Mouse (Mus musculus): ENCODE measurements at regions not wholly inside any gene's neighbourhood (a gene's known extent, or its start where the extent isn't known, plus 50 kb on each side); places are given as distances from the start of the nearest gene placed in this dataset.

GRCm38 (mm10) chr11:19455391-19456290, 436.9 kb upstream of the Meis1 start:
- intact Hi-C loops (cut with DNase I): loop anchor here (2.0 kb wide), 1 partner anchor 29 kb away; no protein-coding TSS in a partner anchor
- DNase-seq: peak in 1 of 2 experiments; percentile 3

GRCm38 (mm10) chr11:19456577-19456976, 437.8 kb upstream of the Meis1 start:
- no peak for DNase-seq
- intact Hi-C loops (cut with DNase I): no loop called here

- intact Hi-C loops (cut with DNase I): no loop called here
Observed at GRCm38 (mm10) chr11:19463730-19464358, 445.1 kb upstream of the Meis1 start.

DNA sequence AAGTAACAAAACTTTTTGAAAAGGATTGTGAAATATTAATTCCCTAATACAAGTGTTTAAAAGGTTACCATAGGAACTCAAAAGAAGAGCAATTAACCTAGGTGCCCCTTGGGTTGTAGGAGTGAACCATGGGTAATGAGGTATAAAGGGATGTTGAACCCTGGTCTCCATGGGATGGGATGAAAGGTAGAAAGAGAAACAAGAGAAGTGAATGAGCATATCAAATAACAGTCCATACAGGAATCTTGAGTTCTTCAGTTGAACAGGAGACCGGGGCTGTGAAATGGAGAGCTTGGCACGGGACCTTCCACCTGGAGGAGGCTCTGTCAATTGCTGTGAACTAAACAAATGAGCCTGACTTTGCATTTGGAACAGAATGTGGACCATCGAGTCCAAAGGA, 449.6 kb upstream of the Meis1 start:
- intact Hi-C loops (cut with DNase I): no loop called here
- DNase-seq: no peak

More at GRCm38 (mm10) chr11:19463730-19464358, 445.1 kb upstream of the Meis1 start:
- no peak for DNase-seq

- no peak for DNase-seq
- intact Hi-C loops (cut with DNase I): no loop called here
Observed at GRCm38 (mm10) chr11:19468803-19469202, 450.0 kb upstream of the Meis1 start.

DNA sequence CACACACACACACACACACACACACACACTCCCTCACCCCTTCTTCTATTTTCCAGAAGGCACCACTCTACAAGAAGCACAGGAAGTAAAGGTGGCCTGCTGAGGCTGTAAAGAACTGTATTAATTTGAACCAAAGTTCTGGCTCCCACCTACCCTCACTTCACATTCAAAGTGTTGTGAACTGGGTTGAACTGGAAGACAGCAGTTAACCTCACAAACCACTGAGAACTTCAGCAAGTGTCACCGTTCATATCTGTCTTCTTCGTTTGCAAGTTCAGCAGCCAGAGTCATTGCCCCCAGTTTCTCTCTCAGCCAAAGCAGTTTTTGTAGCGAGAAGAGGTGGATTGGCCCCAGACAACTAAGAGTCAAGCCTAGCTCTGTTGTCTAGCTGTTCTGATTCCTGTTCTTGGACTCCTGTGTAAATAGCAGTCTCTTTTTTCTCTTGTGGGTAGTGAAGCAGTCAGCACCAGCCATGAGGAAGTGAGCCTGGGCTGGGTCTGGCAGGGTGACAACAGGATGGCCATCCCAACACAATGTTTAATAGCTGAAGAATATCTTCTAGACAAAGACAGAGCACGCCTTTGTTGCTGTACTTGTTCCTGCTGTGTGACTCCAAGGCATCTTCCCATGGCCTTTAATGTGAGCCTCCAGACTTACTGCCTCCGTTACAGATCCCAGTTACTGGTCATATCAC, 452.0 kb upstream of the Meis1 start:
- no peak for DNase-seq
- intact Hi-C loops (cut with DNase I): no loop called here

GRCm38 (mm10) chr11:19475068-19475786, 448.9 kb upstream of the Spred2 start:
- intact Hi-C loops (cut with DNase I): no loop called here
- no peak for DNase-seq

- DNase-seq: no peak
- intact Hi-C loops (cut with DNase I): no loop called here
Observed at GRCm38 (mm10) chr11:19493089-19493756, 431.0 kb upstream of the Spred2 start.

- DNase-seq: no peak
- intact Hi-C loops (cut with DNase I): no loop called here
Observed at GRCm38 (mm10) chr11:19521721-19522120, 402.5 kb upstream of the Spred2 start.

DNA sequence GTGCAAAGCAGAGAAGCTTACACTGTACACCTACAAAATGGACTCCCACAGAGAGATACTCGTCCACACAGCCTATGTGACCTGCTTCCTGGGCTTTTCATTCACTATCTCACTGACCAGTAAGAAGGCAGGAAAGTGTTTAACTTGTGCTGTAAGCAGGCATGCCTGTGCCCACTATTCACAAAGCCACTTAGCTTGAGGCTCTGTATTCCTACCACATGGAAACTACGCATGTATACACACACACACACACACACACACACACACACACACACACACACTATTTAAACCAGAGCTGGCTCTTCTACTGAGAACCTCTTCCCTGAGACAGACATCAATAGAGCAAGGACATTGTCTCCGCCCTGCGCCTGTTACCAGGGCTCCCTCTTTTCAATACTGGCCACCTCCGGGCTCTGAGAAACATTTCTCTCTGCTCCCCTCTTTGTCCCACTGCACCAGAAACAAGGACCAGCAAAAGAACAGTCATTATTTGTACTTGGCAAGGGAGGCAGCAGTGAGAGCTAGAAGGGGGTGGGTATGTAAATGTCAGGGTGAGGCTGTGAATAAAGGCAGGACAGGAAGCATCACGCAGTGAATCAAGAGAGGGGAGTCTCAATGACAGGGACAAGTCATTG, 400.2 kb upstream of the Spred2 start:
- DNase-seq: no peak
- intact Hi-C loops (cut with DNase I): no loop called here

DNA sequence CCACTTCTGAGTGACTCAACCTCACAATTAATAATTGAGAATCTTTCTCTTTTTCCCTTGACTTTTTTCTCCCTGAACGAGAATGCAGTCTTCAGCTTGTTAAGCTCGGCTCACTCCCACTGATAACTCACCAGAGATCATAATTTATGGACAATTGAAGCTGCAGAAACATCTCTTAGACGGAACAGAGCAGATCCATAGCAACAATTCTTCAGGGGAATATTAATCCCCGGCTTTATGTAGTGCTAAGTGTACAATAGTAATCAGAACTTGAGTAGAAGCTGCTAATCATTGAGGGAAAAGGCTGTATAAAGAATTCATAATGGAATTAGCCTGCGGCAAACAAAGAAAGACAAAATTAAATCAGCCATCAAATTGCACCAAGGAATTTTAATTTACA, 395.0 kb upstream of the Spred2 start:
- no peak for DNase-seq
- intact Hi-C loops (cut with DNase I): no loop called here

DNA sequence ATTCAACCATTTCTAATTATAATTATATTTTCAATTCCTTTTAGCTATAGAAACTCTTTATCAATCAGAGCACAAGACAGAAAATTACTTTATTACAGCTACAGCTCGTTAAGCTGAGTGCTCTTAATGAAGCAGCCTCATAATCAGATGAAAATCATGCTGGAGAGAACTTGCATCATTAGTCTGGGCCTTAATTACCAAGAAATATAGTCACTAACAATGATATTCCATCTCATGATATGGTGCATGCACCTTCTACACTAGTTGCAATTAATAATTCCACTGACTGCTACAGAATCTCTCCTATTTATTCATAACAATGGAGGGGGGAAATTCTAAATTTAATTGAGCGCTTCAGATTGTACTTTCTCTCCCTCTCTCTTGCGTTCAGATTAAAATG, 393.5 kb upstream of the Spred2 start:
- DNase-seq: no peak

DNA sequence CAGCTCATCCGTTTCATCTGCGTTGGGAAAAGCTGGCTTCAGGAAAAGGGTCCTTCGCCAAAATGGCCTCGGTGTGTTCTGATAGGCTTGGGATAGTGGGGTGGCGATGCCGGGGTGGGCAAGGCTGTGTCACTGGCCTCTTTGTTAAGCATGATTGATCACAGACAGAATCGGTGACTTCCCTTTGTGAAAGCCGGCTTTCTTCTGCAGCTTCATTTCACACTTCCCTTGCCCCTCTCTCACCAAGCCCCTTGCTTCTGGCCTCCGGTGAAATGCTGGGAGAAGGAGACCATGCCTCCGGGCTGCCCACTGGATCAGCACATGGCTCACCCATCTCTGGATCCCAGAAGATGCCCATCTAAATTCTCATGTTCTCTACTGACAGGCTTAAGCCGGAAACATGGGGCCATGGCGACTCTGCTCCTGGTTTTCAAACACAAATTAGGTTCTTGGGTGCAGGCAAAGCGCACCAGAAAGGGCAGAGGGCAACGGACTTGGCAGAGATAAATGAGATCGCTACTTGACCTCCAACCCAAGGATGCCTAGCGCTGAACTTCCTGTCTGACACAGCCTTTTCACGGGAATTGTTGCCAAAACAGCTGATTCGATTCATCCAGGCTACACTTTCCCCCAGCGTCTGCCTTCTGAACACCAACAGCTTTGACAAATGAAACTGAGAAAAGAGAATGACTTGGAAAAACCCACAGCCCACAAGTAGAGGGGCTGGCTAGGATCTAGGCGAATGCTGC, 392.7 kb upstream of the Spred2 start:
- no peak for DNase-seq
- intact Hi-C loops (cut with DNase I): loop anchor here (5.0 kb wide), 1 partner anchor 231 kb away; no protein-coding TSS in a partner anchor

More for the DNA sequence above, 393.5 kb upstream of the Spred2 start:
- intact Hi-C loops (cut with DNase I): loop anchor here (5.0 kb wide), 1 partner anchor 232 kb away; no protein-coding TSS in a partner anchor

DNA sequence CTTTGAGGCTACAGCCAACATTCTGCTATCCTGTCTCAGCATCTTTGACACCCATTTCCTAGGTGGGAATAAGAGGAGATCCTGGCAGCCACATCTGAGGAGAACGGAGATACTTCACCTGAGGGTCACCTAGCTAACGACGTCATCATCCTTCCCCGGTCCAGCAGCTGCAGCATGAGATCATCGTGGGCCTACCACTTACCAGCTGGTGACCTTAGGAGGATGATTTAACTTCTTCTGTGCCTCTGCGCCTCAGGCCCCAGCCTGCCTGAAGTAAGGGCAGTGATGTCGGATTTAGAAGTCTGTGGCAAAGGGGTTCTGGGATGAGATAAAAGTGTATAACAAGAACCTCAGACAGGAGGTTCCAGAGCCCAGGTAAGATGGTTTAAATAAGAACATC, 391.3 kb upstream of the Spred2 start:
- intact Hi-C loops (cut with DNase I): loop anchor here (5.0 kb wide), 1 partner anchor 229 kb away; no protein-coding TSS in a partner anchor
- DNase-seq: no peak

DNA sequence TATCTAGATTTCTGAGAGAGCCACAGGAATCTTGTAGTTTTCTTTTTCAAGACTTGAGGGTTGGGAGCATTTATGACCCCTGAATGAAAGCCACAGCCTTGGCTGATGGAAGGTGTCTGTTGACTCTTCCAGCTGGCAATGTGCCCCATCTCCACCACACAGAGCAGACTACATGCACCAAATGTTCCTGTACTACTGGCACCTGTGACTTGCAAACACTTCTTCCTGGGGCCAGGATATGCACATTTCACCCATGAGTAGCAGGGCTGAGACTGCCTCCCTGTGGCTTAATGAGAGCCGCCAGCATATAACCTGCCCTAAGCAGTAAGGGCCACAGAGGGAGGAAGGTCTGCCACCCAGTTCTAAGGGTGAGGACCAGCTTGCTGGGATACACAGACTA, 390.5 kb upstream of the Spred2 start:
- DNase-seq: peak in 1 of 2 experiments; percentile 18
- intact Hi-C loops (cut with DNase I): loop anchor here (5.0 kb wide), 1 partner anchor 229 kb away; no protein-coding TSS in a partner anchor

GRCm38 (mm10) chr11:19535215-19535614, 389.0 kb upstream of the Spred2 start:
- DNase-seq: no peak
- intact Hi-C loops (cut with DNase I): no loop called here

DNA sequence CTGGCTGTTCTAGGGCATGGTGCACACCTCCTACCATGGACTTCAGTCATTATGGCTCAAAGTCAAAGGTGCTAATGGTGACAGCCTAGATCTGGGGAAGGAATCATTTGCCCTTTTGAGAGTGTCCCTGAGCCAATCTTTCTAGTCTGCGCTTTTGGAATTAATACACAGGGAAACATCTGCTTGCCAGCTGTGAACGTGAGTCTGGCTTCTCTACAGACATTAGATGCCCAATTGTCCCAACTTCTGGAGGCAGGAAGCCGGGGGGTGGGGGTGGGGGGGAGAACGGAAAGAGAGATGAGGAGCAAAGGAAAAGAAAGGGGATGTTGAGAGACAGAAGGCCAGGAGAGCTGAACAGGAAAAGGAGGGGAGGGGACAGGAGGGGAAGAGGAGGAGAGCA, 377.9 kb upstream of the Spred2 start:
- intact Hi-C loops (cut with DNase I): no loop called here
- DNase-seq: no peak

DNA sequence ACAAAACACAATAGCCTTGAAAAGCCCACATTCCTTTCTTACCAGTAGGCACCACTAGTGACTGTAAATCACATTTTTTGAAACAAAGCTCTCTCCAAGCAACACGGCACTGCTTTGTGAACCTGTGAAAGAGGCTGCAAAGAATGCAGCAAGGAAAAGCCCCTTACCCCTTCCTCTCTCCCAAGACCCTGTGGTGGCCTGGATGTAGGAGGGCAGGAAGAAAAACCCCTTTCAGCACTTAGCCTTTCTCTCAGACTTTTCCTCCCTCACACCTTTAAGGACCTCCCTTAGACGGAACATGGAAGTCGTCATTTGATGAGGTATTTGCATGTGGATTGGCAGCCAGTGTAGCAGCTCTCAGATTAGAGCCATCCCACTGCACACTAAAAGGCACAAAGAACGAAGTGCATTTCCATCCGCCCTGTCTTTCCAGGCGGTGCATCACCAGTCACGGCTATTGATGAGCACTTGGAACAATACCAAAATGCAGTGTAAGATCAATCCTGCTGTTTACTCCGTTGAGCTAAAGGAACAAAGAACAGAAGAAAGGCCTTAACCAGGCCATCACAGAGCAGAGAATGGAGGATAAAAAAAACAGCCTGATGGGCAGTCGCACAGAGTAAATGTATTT, 369.7 kb upstream of the Spred2 start:
- no peak for DNase-seq
- intact Hi-C loops (cut with DNase I): no loop called here

Data from heart, postnatal 14 days (tissue).